Mouse (Mus musculus) testis, adult 2 months (tissue): ENCODE results near the gene Fgfr1op.

ENCODE experiments used
- CTCF ChIP-seq: fragments of 200-500 bp; IDR thresholded peaks from 2 replicates; pipeline ENCODE4 v1.5.1; 2012; ENCODE audit warnings: low read depth, mild to moderate bottlenecking, inconsistent platforms, low read length, moderate library complexity; ENCODE audit not compliant: control insufficient read depth, insufficient read depth, insufficient replicate concordance
- POLR2A ChIP-seq: fragments of 200-500 bp; IDR thresholded peaks from 2 replicates; pipeline ENCODE4 v1.6.1; 2012; ENCODE audit warnings: low read depth, mild to moderate bottlenecking, inconsistent platforms, low read length, moderate library complexity; ENCODE audit not compliant: control insufficient read depth

DNA sequence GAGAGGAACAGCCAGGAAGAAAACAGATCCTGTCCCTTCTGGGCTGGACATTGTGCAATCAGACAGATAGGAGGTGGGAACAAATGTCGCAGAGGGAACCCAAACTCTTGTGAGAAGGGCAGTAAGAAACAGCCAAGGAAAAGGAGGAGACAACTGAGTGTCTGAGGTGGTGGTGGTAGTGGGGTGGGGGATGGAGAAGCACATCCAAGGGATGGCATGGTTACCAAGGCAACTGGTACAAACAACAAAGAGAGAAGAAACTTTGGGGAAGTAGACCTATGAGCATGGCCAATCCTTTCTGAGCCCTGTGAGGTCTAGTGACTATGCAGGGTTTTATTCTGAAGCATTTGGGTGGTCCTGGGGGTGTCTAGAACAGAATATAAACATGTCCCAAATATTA, 49.1 kb downstream of the Fgfr1op start:
- TF ChIP-seq POLR2A = no peak
- TF ChIP-seq CTCF = no peak
